Mouse (Mus musculus): ENCODE measurements at regions not wholly inside any gene's neighbourhood (a gene's known extent, or its start where the extent isn't known, plus 50 kb on each side); places are given as distances from the start of the nearest gene placed in this dataset.

DNA sequence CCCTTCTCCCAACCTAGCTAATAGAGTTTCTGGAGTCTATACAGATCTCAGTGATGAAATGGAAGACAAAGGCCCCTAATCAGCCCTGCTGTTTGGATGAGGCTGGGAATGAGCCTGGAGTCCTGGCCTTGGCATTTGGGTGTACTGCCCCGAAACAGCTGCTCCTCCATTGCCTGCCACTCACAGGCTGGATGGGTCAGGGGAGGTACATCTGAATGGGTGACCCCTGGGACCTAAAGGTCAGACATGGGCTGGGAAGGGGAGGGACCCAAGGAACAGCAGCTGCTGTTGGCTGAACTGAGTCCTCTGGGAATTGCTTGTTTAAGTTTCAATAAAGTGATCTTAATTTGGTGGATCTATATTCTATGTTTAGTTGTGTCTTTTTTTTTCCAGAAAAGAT, 316.9 kb downstream of the Tox3 start:
- TF ChIP-seq CTCF (IDR thresholded peaks at IDR 0.05; ENCODE audit: borderline replicate concordance, insufficient read depth, low read length) (no peak), POLR2A (IDR thresholded peaks at IDR 0.05; ENCODE audit: low read depth, low read length) (no peak)
